Mouse (Mus musculus): ENCODE results near the gene Cd72. TPM values are rescaled to one million over a fixed set of nuclear protein-coding genes. Genes with fewer than 3 reads are reported as not detected.
"Not testable (repeated sequence)": the region's sequence is repeated elsewhere in the genome, so short reads cannot be mapped to it uniquely, and the experiment has no call there.

Gene Cd72
- total and polyA plus RNA-seq, 2 experiments: 3.6 to 4.9 TPM

GRCm38 (mm10) chr4:43492101-43492820, 37.8 kb upstream of the Cd72 start:
- TF ChIP-seq CTCF (IDR thresholded peaks at IDR 0.05; ENCODE audit: low read depth, low read length) (no peak), POLR2A (IDR thresholded peaks at IDR 0.05; ENCODE audit: extremely low read depth, insufficient read depth, low read length) (no peak)
- peak overlapping the region; percentile 3; the same call in 1 of the 2 replicates for H3K4me3 ChIP-seq (ENCODE audit: insufficient read depth, low read depth, low read length)
- no peaks in the 10 kb centered on the region for H3K36me3 ChIP-seq (ENCODE audit: control insufficient read depth, insufficient read depth, low read length)
- H3K27me3 ChIP-seq (ENCODE audit: control insufficient read depth, insufficient read depth, low read length): no peaks in the 10 kb centered on the region
- no peak for DNase-seq (ENCODE audit: extremely low read depth, low read depth, low spot score)
- H3K79me2 ChIP-seq (ENCODE audit: control insufficient read depth, insufficient read depth, low read length): no peaks in the 10 kb centered on the region
- H3K9ac ChIP-seq (ENCODE audit: low read depth, low read length): no peak overlapping the region
- peaks cover 5% of the 10 kb centered on the region for H3K4me1 ChIP-seq (ENCODE audit: control insufficient read depth, insufficient read depth, low read length)
- H3K27ac ChIP-seq (replicated peaks; ENCODE audit: insufficient read depth, low read depth, low read length): no peak overlapping the region
- WGBS: 46% methylated on average over 12 of the region's 12 CpGs

- TF ChIP-seq POLR2A (IDR thresholded peaks at IDR 0.05; ENCODE audit: extremely low read depth, insufficient read depth, low read length): no peak
- TF ChIP-seq CTCF (IDR thresholded peaks at IDR 0.05; ENCODE audit: low read depth, low read length): no peak
- no peak for DNase-seq (ENCODE audit: extremely low read depth, low read depth, low spot score)
- Histone ChIP-seq H3K27ac (replicated peaks; ENCODE audit: insufficient read depth, low read depth, low read length) (no peak overlapping the region), H3K27me3 (ENCODE audit: control insufficient read depth, insufficient read depth, low read length) (no peaks in the 10 kb centered on the region), H3K36me3 (ENCODE audit: control insufficient read depth, insufficient read depth, low read length) (no peaks in the 10 kb centered on the region), H3K79me2 (ENCODE audit: control insufficient read depth, insufficient read depth, low read length) (no peaks in the 10 kb centered on the region), H3K4me3 (ENCODE audit: insufficient read depth, low read depth, low read length) (no peak overlapping the region), H3K9ac (ENCODE audit: low read depth, low read length) (no peak overlapping the region), H3K4me1 (ENCODE audit: control insufficient read depth, insufficient read depth, low read length) (peaks cover 5% of the 10 kb centered on the region)
- 77% methylated on average over 5 of the region's 5 CpGs for WGBS
These were observed 36.4 kb upstream of the Cd72 start for GRCm38 (mm10) chr4:43490801-43491200.

DNA sequence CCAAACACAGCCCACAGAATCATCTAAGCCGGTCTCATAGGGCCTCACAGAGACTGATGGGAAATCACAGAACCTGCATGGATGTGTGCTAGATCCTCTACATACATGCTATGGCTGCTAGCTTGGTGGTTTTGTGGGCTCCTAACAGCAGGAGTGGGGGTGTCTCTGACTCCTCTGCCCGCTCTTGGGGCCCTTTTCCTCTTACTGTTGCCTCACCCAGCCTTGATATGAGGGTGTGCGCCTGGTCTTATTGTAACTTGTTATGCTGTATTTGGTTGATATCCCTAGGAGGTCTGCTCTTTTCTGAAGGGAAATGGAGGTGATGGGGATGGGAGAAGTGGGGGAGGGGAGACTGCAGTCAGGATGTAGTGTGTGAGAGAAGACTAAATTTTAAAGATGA, 35.2 kb upstream of the Cd72 start:
- no peaks in the 10 kb centered on the region for H3K27me3 ChIP-seq (ENCODE audit: control insufficient read depth, insufficient read depth, low read length)
- no peak overlapping the region for H3K27ac ChIP-seq (replicated peaks; ENCODE audit: insufficient read depth, low read depth, low read length)
- 98% methylated on average over 3 of the region's 3 CpGs for WGBS
- no peak for DNase-seq (ENCODE audit: extremely low read depth, low read depth, low spot score)
- no peaks in the 10 kb centered on the region for H3K79me2 ChIP-seq (ENCODE audit: control insufficient read depth, insufficient read depth, low read length)
- TF ChIP-seq CTCF (IDR thresholded peaks at IDR 0.05; ENCODE audit: low read depth, low read length) (no peak), POLR2A (IDR thresholded peaks at IDR 0.05; ENCODE audit: extremely low read depth, insufficient read depth, low read length) (no peak)
- H3K36me3 ChIP-seq (ENCODE audit: control insufficient read depth, insufficient read depth, low read length): no peaks in the 10 kb centered on the region
- no peak overlapping the region for H3K9ac ChIP-seq (ENCODE audit: low read depth, low read length)
- peaks cover 5% of the 10 kb centered on the region for H3K4me1 ChIP-seq (ENCODE audit: control insufficient read depth, insufficient read depth, low read length)
- no peak overlapping the region for H3K4me3 ChIP-seq (ENCODE audit: insufficient read depth, low read depth, low read length)

GRCm38 (mm10) chr4:43485666-43486065, 31.2 kb upstream of the Cd72 start:
- not testable (repeated sequence) for H3K27ac ChIP-seq (replicated peaks; ENCODE audit: insufficient read depth, low read depth, low read length); H3K4me3 ChIP-seq (ENCODE audit: insufficient read depth, low read depth, low read length); H3K36me3 ChIP-seq (ENCODE audit: control insufficient read depth, insufficient read depth, low read length); H3K4me1 ChIP-seq (ENCODE audit: control insufficient read depth, insufficient read depth, low read length); H3K27me3 ChIP-seq (ENCODE audit: control insufficient read depth, insufficient read depth, low read length); DNase-seq (ENCODE audit: extremely low read depth, low read depth, low spot score); H3K79me2 ChIP-seq (ENCODE audit: control insufficient read depth, insufficient read depth, low read length); H3K9ac ChIP-seq (ENCODE audit: low read depth, low read length)
- WGBS: 90% methylated on average over 5 of the region's 5 CpGs

DNA sequence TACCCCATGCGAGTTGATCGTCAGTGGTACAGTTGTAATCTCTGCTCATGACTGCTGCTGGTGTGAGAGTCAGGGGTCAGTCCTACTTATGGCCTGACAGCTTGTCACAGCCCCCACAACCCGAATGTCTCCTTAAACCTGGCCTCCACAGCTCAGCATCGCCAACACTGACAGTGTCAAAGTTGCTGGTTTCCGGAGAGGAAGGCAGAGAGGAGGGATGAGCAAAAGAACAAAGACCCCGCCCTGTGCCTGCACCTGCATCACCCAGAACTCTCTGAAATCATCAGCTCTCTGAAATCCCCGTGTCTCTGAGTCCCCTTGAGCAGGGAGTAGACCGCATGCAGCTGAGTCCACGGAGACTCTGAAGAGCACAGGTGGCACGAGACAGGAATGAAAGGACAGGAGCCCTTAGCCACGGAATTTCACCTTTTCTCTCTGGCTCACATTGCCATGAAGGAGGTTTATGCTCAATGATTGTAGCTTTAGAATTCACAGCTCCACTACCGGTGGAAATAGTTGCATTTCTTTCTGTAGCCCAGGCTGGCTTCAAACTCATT, 29.2 kb upstream of the Cd72 start, which contains the start of gene Sit1:
Gene Sit1, minus strand, starts transcription at position 200 of the 557 bp plus-strand sequence.
- Histone ChIP-seq H3K4me3 (ENCODE audit: insufficient read depth, low read depth, low read length) (no peak within 1 kb of the TSS), H3K27ac (replicated peaks; ENCODE audit: insufficient read depth, low read depth, low read length) (no peak within 1 kb of the TSS)
- TF ChIP-seq CTCF (IDR thresholded peaks at IDR 0.05; ENCODE audit: low read depth, low read length): no peak
- TF ChIP-seq POLR2A (IDR thresholded peaks at IDR 0.05; ENCODE audit: extremely low read depth, insufficient read depth, low read length): no peak

GRCm38 (mm10) chr4:43482591-43482990, 28.2 kb upstream of the Cd72 start:
- Histone ChIP-seq H3K27me3 (ENCODE audit: control insufficient read depth, insufficient read depth, low read length) (no peaks in the 10 kb centered on the region), H3K9ac (ENCODE audit: low read depth, low read length) (no peak overlapping the region), H3K27ac (replicated peaks; ENCODE audit: insufficient read depth, low read depth, low read length) (no peak overlapping the region), H3K4me1 (ENCODE audit: control insufficient read depth, insufficient read depth, low read length) (peaks cover 3% of the 10 kb centered on the region; the same call in 1 of the 2 replicates), H3K79me2 (ENCODE audit: control insufficient read depth, insufficient read depth, low read length) (no peaks in the 10 kb centered on the region), H3K4me3 (ENCODE audit: insufficient read depth, low read depth, low read length) (no peak overlapping the region), H3K36me3 (ENCODE audit: control insufficient read depth, insufficient read depth, low read length) (no peaks in the 10 kb centered on the region)
- no peak for DNase-seq (ENCODE audit: extremely low read depth, low read depth, low spot score)
- WGBS: 79% methylated on average over 10 of the region's 10 CpGs
- no peak for TF ChIP-seq POLR2A (IDR thresholded peaks at IDR 0.05; ENCODE audit: extremely low read depth, insufficient read depth, low read length)
- no peak for TF ChIP-seq CTCF (IDR thresholded peaks at IDR 0.05; ENCODE audit: low read depth, low read length)

More for the DNA sequence above, 29.2 kb upstream of the Cd72 start, which contains the start of gene Sit1:
- Histone ChIP-seq H3K36me3 (ENCODE audit: control insufficient read depth, insufficient read depth, low read length) (no peaks in the 10 kb centered on the region), H3K4me1 (ENCODE audit: control insufficient read depth, insufficient read depth, low read length) (peaks cover 2% of the 10 kb centered on the region; the same call in 1 of the 2 replicates), H3K9ac (ENCODE audit: low read depth, low read length) (no peak within 1 kb of the TSS), H3K79me2 (ENCODE audit: control insufficient read depth, insufficient read depth, low read length) (no peaks in the 10 kb centered on the region), H3K27me3 (ENCODE audit: control insufficient read depth, insufficient read depth, low read length) (no peaks in the 10 kb centered on the region)
- 69% methylated on average over 12 of the region's 12 CpGs for WGBS
- no peak for DNase-seq (ENCODE audit: extremely low read depth, low read depth, low spot score)

All from liver, adult 2 months (tissue).